Mouse (Mus musculus): ENCODE data around the gene Clnk. TPM values are rescaled to one million over a fixed set of nuclear protein-coding genes. Genes with fewer than 3 reads are reported as not detected.

Gene Clnk
- polyA plus RNA-seq, 1 experiment from 2014 or later = not detected

DNA sequence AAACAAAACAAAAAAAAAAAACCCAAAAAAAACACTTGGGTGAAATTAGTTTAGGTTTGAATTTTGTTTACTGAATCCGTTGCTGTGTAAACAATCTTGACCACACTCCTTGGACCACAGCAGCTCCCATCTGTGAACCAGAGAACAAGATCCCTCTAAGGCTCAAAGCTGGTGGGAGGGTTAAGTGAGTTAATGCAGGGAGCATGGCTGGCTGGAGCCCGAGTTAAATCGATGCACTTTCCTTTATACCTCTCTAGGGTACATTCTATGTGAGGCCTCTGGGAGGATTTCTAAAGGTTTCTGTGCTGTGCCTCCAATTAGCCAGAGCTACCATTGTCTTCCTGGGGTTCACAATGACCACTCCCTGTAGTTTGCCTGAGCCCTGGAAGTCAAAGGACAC is 1.2 kb downstream of the Clnk start:
- H3K4me3 ChIP-seq = no peak overlapping the region
- H3K9me3 ChIP-seq = no peaks in the 10 kb centered on the region
- no peaks in the 10 kb centered on the region for H3K4me1 ChIP-seq
- 42% methylated on average over 3 of the region's 3 CpGs for WGBS
- H3K27ac ChIP-seq = no peak overlapping the region
- no peak overlapping the region for H3K4me2 ChIP-seq
- ATAC-seq (ENCODE audit: insufficient number of reproducible peaks, insufficient read depth, low FRiP score, low TSS enrichment, low read depth) = no peak
- H3K9ac ChIP-seq = no peak overlapping the region
- H3K36me3 ChIP-seq = no peaks in the 10 kb centered on the region
- H3K27me3 ChIP-seq = no peaks in the 10 kb centered on the region

DNA sequence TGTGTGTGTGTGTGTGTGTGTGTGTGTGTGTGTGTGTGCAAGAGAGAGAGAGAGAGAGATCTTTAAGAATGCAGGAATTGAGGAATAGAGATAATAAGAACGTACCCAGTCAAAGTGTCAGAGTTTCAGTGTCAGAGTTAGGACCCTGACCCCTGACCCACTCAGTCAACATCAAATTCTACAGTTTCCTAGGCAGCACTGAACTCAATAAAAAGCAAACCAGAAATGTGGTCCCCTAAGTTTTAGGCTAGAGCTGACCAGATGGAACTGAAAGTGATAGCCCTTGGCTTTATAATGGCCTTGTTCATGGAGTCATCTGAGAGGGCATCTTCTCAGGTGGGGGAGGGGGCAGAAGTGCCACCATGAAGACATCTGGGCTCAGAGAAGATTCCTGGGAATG is 1.7 kb downstream of the Clnk start:
- Histone ChIP-seq H3K36me3 (no peaks in the 10 kb centered on the region), H3K27ac (no peak overlapping the region), H3K4me2 (no peak overlapping the region), H3K27me3 (no peaks in the 10 kb centered on the region), H3K4me1 (no peaks in the 10 kb centered on the region), H3K4me3 (no peak overlapping the region), H3K9me3 (no peaks in the 10 kb centered on the region), H3K9ac (no peak overlapping the region)
- WGBS = 29% methylated on average over 1 of the region's 1 CpGs
- no peak for ATAC-seq (ENCODE audit: insufficient number of reproducible peaks, insufficient read depth, low FRiP score, low TSS enrichment, low read depth)

- WGBS = 90% methylated on average over 3 of the region's 3 CpGs
- no peak overlapping the region for H3K9ac ChIP-seq
- no peak for ATAC-seq (ENCODE audit: insufficient number of reproducible peaks, insufficient read depth, low FRiP score, low TSS enrichment, low read depth)
Observed at GRCm38 (mm10) chr5:38872906-38873305, 3.7 kb downstream of the Clnk start.

GRCm38 (mm10) chr5:38871591-38871990 is 5.0 kb downstream of the Clnk start:
- H3K9ac ChIP-seq = no peak overlapping the region
- H3K4me1 ChIP-seq = no peaks in the 10 kb centered on the region
- H3K36me3 ChIP-seq = no peaks in the 10 kb centered on the region
- H3K9me3 ChIP-seq = no peaks in the 10 kb centered on the region
- H3K4me3 ChIP-seq = no peak overlapping the region
- no peak overlapping the region for H3K4me2 ChIP-seq
- no peak for ATAC-seq (ENCODE audit: insufficient number of reproducible peaks, insufficient read depth, low FRiP score, low TSS enrichment, low read depth)
- WGBS = 48% methylated on average over 2 of the region's 2 CpGs
- H3K27me3 ChIP-seq = no peaks in the 10 kb centered on the region
- no peak overlapping the region for H3K27ac ChIP-seq

More at GRCm38 (mm10) chr5:38872906-38873305, 3.7 kb downstream of the Clnk start:
- no peak overlapping the region for H3K4me3 ChIP-seq
- H3K9me3 ChIP-seq = no peaks in the 10 kb centered on the region
- H3K27ac ChIP-seq = no peak overlapping the region
- H3K4me1 ChIP-seq = no peaks in the 10 kb centered on the region
- H3K36me3 ChIP-seq = no peaks in the 10 kb centered on the region
- H3K4me2 ChIP-seq = no peak overlapping the region
- no peaks in the 10 kb centered on the region for H3K27me3 ChIP-seq

- no peak overlapping the region for H3K4me2 ChIP-seq
- no peak for ATAC-seq (ENCODE audit: insufficient number of reproducible peaks, insufficient read depth, low FRiP score, low TSS enrichment, low read depth)
- WGBS = 64% methylated on average over 12 of the region's 12 CpGs
- no peak overlapping the region for H3K4me3 ChIP-seq
- H3K27me3 ChIP-seq = no peaks in the 10 kb centered on the region
- no peak overlapping the region for H3K27ac ChIP-seq
- no peaks in the 10 kb centered on the region for H3K9me3 ChIP-seq
- no peaks in the 10 kb centered on the region for H3K4me1 ChIP-seq
- no peaks in the 10 kb centered on the region for H3K36me3 ChIP-seq
- H3K9ac ChIP-seq = no peak overlapping the region
Observed at GRCm38 (mm10) chr5:38870485-38870884, 6.1 kb downstream of the Clnk start.

GRCm38 (mm10) chr5:38869976-38870375 is 6.6 kb downstream of the Clnk start:
- no peak overlapping the region for H3K27ac ChIP-seq
- no peak for ATAC-seq (ENCODE audit: insufficient number of reproducible peaks, insufficient read depth, low FRiP score, low TSS enrichment, low read depth)
- H3K9me3 ChIP-seq = no peaks in the 10 kb centered on the region
- H3K4me1 ChIP-seq = no peaks in the 10 kb centered on the region
- no peak overlapping the region for H3K4me3 ChIP-seq
- no peaks in the 10 kb centered on the region for H3K36me3 ChIP-seq
- H3K4me2 ChIP-seq = no peak overlapping the region
- H3K9ac ChIP-seq = no peak overlapping the region
- 79% methylated on average over 9 of the region's 9 CpGs for WGBS
- H3K27me3 ChIP-seq = no peaks in the 10 kb centered on the region

GRCm38 (mm10) chr5:38864624-38865023 is 12.0 kb downstream of the Clnk start:
- Histone ChIP-seq H3K36me3 (no peaks in the 10 kb centered on the region), H3K4me1 (0 out of 2 replicates have a peak, but pooled peaks cover 4% of the 10 kb centered on the region), H3K4me3 (no peak overlapping the region), H3K4me2 (no peak overlapping the region), H3K27ac (no peak overlapping the region), H3K9me3 (no peaks in the 10 kb centered on the region), H3K27me3 (no peaks in the 10 kb centered on the region), H3K9ac (no peak overlapping the region)
- no peak for ATAC-seq (ENCODE audit: insufficient number of reproducible peaks, insufficient read depth, low FRiP score, low TSS enrichment, low read depth)
- WGBS = 84% methylated on average over 6 of the region's 6 CpGs

GRCm38 (mm10) chr5:38863029-38863428 is 13.6 kb downstream of the Clnk start:
- H3K27me3 ChIP-seq = no peaks in the 10 kb centered on the region
- H3K9ac ChIP-seq = no peak overlapping the region
- H3K36me3 ChIP-seq = no peaks in the 10 kb centered on the region
- no peaks in the 10 kb centered on the region for H3K9me3 ChIP-seq
- peaks cover 11% of the 10 kb centered on the region for H3K4me1 ChIP-seq
- H3K4me3 ChIP-seq = no peak overlapping the region
- WGBS = 68% methylated on average over 3 of the region's 3 CpGs
- no peak overlapping the region for H3K27ac ChIP-seq
- no peak overlapping the region for H3K4me2 ChIP-seq
- ATAC-seq (ENCODE audit: insufficient number of reproducible peaks, insufficient read depth, low FRiP score, low TSS enrichment, low read depth) = no peak

DNA sequence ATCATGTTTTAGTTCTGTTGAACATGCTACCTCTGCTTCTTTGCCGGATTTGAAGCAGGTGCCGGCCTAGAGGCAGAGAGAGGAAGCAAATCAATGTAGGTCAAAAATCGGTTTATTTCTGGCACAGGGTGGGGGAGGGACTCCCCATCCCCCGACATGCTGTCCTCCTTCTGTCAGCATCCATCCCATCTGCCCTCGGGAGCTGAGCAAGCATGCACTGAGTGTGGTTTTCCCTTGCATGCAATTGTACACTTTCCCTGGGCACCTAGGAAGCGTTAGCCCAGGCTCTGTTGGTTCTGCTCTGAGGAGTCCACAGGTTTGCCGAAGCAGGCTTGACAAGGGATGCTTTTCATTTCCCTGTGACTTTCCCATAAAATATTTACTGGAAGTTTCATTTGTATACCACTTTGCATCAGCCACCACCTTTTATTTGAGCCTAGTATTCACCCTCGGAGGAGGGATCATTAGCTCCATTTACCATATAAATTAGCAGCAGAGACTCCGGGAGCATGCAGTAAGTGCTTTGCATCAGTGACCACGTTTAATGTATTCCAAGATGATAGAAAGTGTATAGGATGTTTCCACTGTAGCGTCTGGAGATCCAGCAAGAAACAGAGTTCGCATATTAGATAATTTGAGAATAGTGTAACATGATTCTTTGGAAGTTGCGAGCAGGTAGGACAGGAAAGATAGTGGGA is 14.2 kb downstream of the Clnk start:
- WGBS = 51% methylated on average over 13 of the region's 13 CpGs
- ATAC-seq (ENCODE audit: insufficient number of reproducible peaks, insufficient read depth, low FRiP score, low TSS enrichment, low read depth) = no peak
- Histone ChIP-seq H3K4me1 (peaks cover 14% of the 10 kb centered on the region), H3K27me3 (no peaks in the 10 kb centered on the region), H3K27ac (no peak overlapping the region), H3K4me3 (no peak overlapping the region), H3K9me3 (no peaks in the 10 kb centered on the region), H3K4me2 (no peak overlapping the region), H3K9ac (no peak overlapping the region), H3K36me3 (no peaks in the 10 kb centered on the region)

- Histone ChIP-seq H3K4me1 (peaks cover 14% of the 10 kb centered on the region), H3K9me3 (no peaks in the 10 kb centered on the region), H3K4me2 (no peak overlapping the region), H3K9ac (no peak overlapping the region), H3K27ac (no peak overlapping the region), H3K27me3 (no peaks in the 10 kb centered on the region), H3K4me3 (no peak overlapping the region), H3K36me3 (no peaks in the 10 kb centered on the region)
- peak; percentile 65 for ATAC-seq (ENCODE audit: insufficient number of reproducible peaks, insufficient read depth, low FRiP score, low TSS enrichment, low read depth)
- 24% methylated on average over 4 of the region's 4 CpGs for WGBS
Observed at GRCm38 (mm10) chr5:38858015-38858721, 18.4 kb downstream of the Clnk start.

DNA sequence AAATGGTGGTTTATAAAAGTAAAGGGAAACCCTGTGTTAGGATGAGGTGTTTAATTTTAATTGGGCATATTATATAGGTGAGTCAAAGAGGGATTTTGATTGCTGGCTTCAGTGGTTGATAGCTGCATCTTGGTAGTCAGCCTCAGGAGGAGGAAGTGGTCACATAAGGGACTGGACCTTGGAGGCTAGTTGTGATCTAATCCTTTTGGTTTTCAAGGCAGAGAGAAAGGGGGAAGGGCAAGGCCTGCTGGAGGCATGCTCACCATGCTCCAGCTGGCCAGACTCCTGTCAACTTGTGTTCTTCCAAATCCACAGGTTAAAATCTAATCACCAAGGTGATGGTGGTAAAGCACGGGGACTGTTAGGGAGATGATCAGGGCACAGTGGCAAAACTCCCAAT is 19.0 kb downstream of the Clnk start:
- Histone ChIP-seq H3K36me3 (no peaks in the 10 kb centered on the region), H3K27ac (no peak overlapping the region), H3K4me3 (no peak overlapping the region), H3K4me1 (peaks cover 14% of the 10 kb centered on the region), H3K4me2 (no peak overlapping the region), H3K9ac (no peak overlapping the region), H3K9me3 (no peaks in the 10 kb centered on the region), H3K27me3 (no peaks in the 10 kb centered on the region)
- 50% methylated on average over 1 of the region's 1 CpGs for WGBS
- ATAC-seq (ENCODE audit: insufficient number of reproducible peaks, insufficient read depth, low FRiP score, low TSS enrichment, low read depth) = no peak

GRCm38 (mm10) chr5:38850171-38850570 is 26.4 kb downstream of the Clnk start:
- Histone ChIP-seq H3K4me3 (no peak overlapping the region), H3K4me1 (no peaks in the 10 kb centered on the region), H3K9me3 (no peaks in the 10 kb centered on the region), H3K27me3 (no peaks in the 10 kb centered on the region), H3K36me3 (no peaks in the 10 kb centered on the region), H3K9ac (no peak overlapping the region), H3K27ac (no peak overlapping the region), H3K4me2 (no peak overlapping the region)
- ATAC-seq (ENCODE audit: insufficient number of reproducible peaks, insufficient read depth, low FRiP score, low TSS enrichment, low read depth) = no peak
- 95% methylated on average over 1 of the region's 1 CpGs for WGBS
